Mouse (Mus musculus) CH12.LX (cell line): ENCODE results near the gene Mogat1.

Experiments used
- MAX ChIP-seq: IDR thresholded peaks from 2 replicates; pipeline ENCODE4 v1.6.1; 2011; ENCODE audit warnings: low read length, improper control_type of control experiment
- NRF1 ChIP-seq: IDR thresholded peaks from 2 replicates; pipeline ENCODE4 v1.6.1; 2014; ENCODE audit warnings: low read depth, mild to moderate bottlenecking, inconsistent platforms, low read length, improper control_type of control experiment, moderate library complexity
- POLR2A ChIP-seq: IDR thresholded peaks from 2 replicates; pipeline ENCODE4 v1.6.1; 2011; ENCODE audit warnings: low read depth, mild to moderate bottlenecking, improper control_type of control experiment, low read length
- TCF12 ChIP-seq: IDR thresholded peaks from 2 replicates; pipeline ENCODE4 v1.6.1; 2014; ENCODE audit warnings: low read depth, mild to moderate bottlenecking, inconsistent platforms, low read length, improper control_type of control experiment
- USF1 ChIP-seq: IDR thresholded peaks from 2 replicates; pipeline ENCODE4 v1.6.1; 2014; ENCODE audit warnings: low read depth, mild to moderate bottlenecking, inconsistent platforms, low read length, improper control_type of control experiment
- ZMIZ1 ChIP-seq: IDR thresholded peaks from 2 replicates; pipeline ENCODE4 v1.6.1; 2012; ENCODE audit warnings: low read depth, mild to moderate bottlenecking, inconsistent platforms, low read length, improper control_type of control experiment

GRCm38 (mm10) chr1:78534428-78535150 is 23.8 kb downstream of the Mogat1 start:
- TF ChIP-seq ZMIZ1 (no peak), MAX (no peak), NRF1 (no peak), USF1 (no peak), TCF12 (no peak), POLR2A (no peak)
